Mouse (Mus musculus) brain, embryonic 18.5 days (tissue): ENCODE results near the gene Gm3183.
"Not testable (repeated sequence)": the region's sequence is repeated elsewhere in the genome, so short reads cannot be mapped to it uniquely, and the experiment has no call there.

Experiments
- DNase-seq: peaks from one replicate; pipeline ENCODE4 v3.0.0-alpha.2; 2012; ENCODE audit warnings: low read depth, low spot score

Gm3183 gene

GRCm38 (mm10) chr5:94865136-94865535, at the start of gene Gm3183:
TSS of gene Gm3183 (plus strand) at chr5:94865436.
- DNase-seq: not testable (repeated sequence)
